Mouse (Mus musculus): ENCODE measurements at regions not wholly inside any gene's neighbourhood (a gene's known extent, or its start where the extent isn't known, plus 50 kb on each side); places are given as distances from the start of the nearest gene placed in this dataset.

DNA sequence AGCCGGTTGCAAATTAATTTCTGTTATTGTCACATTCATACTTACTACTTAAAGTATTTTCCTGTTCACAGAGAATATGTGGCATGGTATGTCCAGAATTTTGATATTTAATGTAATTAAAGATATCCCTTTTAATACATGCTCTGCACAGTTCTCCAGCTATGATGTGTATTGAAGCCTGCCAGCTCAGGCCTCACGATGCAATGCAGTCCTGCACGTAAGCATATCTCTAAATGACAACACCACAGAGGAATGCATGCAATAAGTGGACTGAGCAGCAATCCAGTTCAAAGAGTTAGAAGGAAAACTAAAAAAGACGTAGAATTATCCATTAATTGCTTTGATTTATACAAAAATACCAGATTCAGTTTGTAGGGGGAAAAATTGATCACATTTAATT is 373.4 kb downstream of the Ptprc start:
- no peak for DNase-seq (ENCODE audit: low read depth, low spot score)
- Histone ChIP-seq H3K9me3 (replicated peaks; ENCODE audit: insufficient read depth, low read length) (no peaks in the 10 kb centered on the region), H3K36me3 (ENCODE audit: control insufficient read depth in 1 of 2, insufficient read depth in 2 of 2, low read length in 2 of 2) (no peaks in the 10 kb centered on the region), H3K4me3 (ENCODE audit: control insufficient read depth in 1 of 2, insufficient read depth in 1 of 2, low read depth in 2 of 2, low read length in 2 of 2) (no peak overlapping the region), H3K27me3 (ENCODE audit: control insufficient read depth in 1 of 2, insufficient read depth in 2 of 2, low read length in 2 of 2) (no peaks in the 10 kb centered on the region), H3K79me2 (ENCODE audit: control insufficient read depth, insufficient read depth, low read length, poor library complexity) (no peaks in the 10 kb centered on the region), H3K9ac (ENCODE audit: control insufficient read depth, low read depth, low read length, poor library complexity, severe bottlenecking) (no peak overlapping the region), H3K27ac (ENCODE audit: control insufficient read depth, low read depth, low read length) (no peak overlapping the region), H3K4me1 (ENCODE audit: control insufficient read depth in 1 of 2, insufficient read depth in 2 of 2, low read length in 2 of 2) (no peaks in the 10 kb centered on the region)
- TF ChIP-seq MEF2A (IDR thresholded peaks at IDR 0.05; ENCODE audit: extremely low read depth, insufficient replicate concordance, low read depth, low read length, poor library complexity, severe bottlenecking) (no peak), RCOR1 (IDR thresholded peaks at IDR 0.05; ENCODE audit: low read depth, low read length) (no peak), BHLHE40 (IDR thresholded peaks at IDR 0.05; ENCODE audit: borderline replicate concordance, low read depth, low read length) (no peak), TBP (IDR thresholded peaks at IDR 0.05; ENCODE audit: low read depth, low read length) (no peak), ZKSCAN1 (IDR thresholded peaks at IDR 0.05; ENCODE audit: low read depth, low read length) (no peak), ELF1 (IDR thresholded peaks at IDR 0.05; ENCODE audit: low read depth, low read length) (no peak), CHD2 (IDR thresholded peaks at IDR 0.05; ENCODE audit: low read length) (no peak), MYC (IDR thresholded peaks at IDR 0.05; ENCODE audit: low read depth, low read length) (no peak), GATA1 (IDR thresholded peaks at IDR 0.05; ENCODE audit: low read depth, low read length) (no peak), MAFK (IDR thresholded peaks at IDR 0.05; ENCODE audit: borderline replicate concordance, low read depth, low read length) (no peak)

DNA sequence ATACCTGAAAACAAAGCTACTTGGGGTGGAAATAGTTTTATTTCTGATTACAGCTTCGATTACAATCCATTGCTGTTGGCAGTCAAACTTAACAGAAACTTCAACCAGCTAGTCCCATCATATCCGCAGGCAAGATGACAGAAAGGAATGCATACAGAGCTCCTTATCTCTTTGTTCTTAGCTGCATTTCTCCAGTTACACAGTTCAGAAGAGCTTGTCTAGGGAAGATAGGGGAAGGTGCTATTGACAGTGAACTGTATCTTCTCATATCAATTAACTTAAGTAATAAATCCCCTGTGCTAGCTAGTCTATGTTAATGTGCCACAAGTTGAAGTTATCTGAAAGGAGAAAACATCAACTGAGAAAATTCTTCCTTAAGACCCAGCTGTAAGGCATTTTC is 374.8 kb downstream of the Ptprc start:
- Histone ChIP-seq H3K27ac (ENCODE audit: control insufficient read depth, low read depth, low read length) (no peak overlapping the region), H3K4me1 (ENCODE audit: control insufficient read depth in 1 of 2, insufficient read depth in 2 of 2, low read length in 2 of 2) (no peaks in the 10 kb centered on the region), H3K36me3 (ENCODE audit: control insufficient read depth in 1 of 2, insufficient read depth in 2 of 2, low read length in 2 of 2) (no peaks in the 10 kb centered on the region), H3K9me3 (replicated peaks; ENCODE audit: insufficient read depth, low read length) (no peaks in the 10 kb centered on the region), H3K4me3 (ENCODE audit: control insufficient read depth in 1 of 2, insufficient read depth in 1 of 2, low read depth in 2 of 2, low read length in 2 of 2) (no peak overlapping the region), H3K9ac (ENCODE audit: control insufficient read depth, low read depth, low read length, poor library complexity, severe bottlenecking) (no peak overlapping the region), H3K79me2 (ENCODE audit: control insufficient read depth, insufficient read depth, low read length, poor library complexity) (no peaks in the 10 kb centered on the region), H3K27me3 (ENCODE audit: control insufficient read depth in 1 of 2, insufficient read depth in 2 of 2, low read length in 2 of 2) (no peaks in the 10 kb centered on the region)
- DNase-seq (ENCODE audit: low read depth, low spot score): no peak
- TF ChIP-seq MAFK (IDR thresholded peaks at IDR 0.05; ENCODE audit: borderline replicate concordance, low read depth, low read length) (no peak), USF2 (IDR thresholded peaks at IDR 0.05; ENCODE audit: borderline replicate concordance in 1 of 2, insufficient read depth in 1 of 2, low read depth in 1 of 2, low read length in 2 of 2) (no peak), MYC (IDR thresholded peaks at IDR 0.05; ENCODE audit: low read depth, low read length) (no peak), UBTF (IDR thresholded peaks at IDR 0.05; ENCODE audit: borderline replicate concordance, insufficient read depth, low read depth, low read length) (no peak), TCF12 (IDR thresholded peaks at IDR 0.05; ENCODE audit: low read depth, low read length) (no peak), NRF1 (IDR thresholded peaks at IDR 0.05; ENCODE audit: insufficient read depth, low read depth, low read length, poor library complexity, severe bottlenecking) (no peak), RCOR1 (IDR thresholded peaks at IDR 0.05; ENCODE audit: low read depth, low read length) (no peak), ZC3H11A (IDR thresholded peaks at IDR 0.05; ENCODE audit: low read depth, low read length) (no peak), SIN3A (IDR thresholded peaks at IDR 0.05; ENCODE audit: low read length) (no peak), MEF2A (IDR thresholded peaks at IDR 0.05; ENCODE audit: extremely low read depth, insufficient replicate concordance, low read depth, low read length, poor library complexity, severe bottlenecking) (no peak), MAX (IDR thresholded peaks at IDR 0.05; ENCODE audit: low read length) (no peak), MAZ (IDR thresholded peaks at IDR 0.05; ENCODE audit: low read depth, low read length) (no peak), BHLHE40 (IDR thresholded peaks at IDR 0.05; ENCODE audit: borderline replicate concordance, low read depth, low read length) (no peak), ZNF384 (IDR thresholded peaks at IDR 0.05; ENCODE audit: low read depth, low read length) (no peak), USF1 (IDR thresholded peaks at IDR 0.05; ENCODE audit: low read depth, low read length) (no peak), ELF1 (IDR thresholded peaks at IDR 0.05; ENCODE audit: low read depth, low read length) (no peak), E2F4 (IDR thresholded peaks at IDR 0.05; ENCODE audit: borderline replicate concordance, low read depth, low read length) (no peak), HCFC1 (IDR thresholded peaks at IDR 0.05; ENCODE audit: low read depth, low read length) (no peak), RAD21 (IDR thresholded peaks at IDR 0.05; ENCODE audit: low read depth, low read length) (no peak)

All from MEL (cell line).